Mouse (Mus musculus) liver, postnatal 0 days (tissue): ENCODE data around the gene Lao1.

Source experiments
- CTCF ChIP-seq: sonication (generic); IDR thresholded peaks from 2 replicates; pipeline ENCODE4 v1.5.1; 2016; ENCODE audit warnings: antibody characterized with exemption, low read depth
- EP300 ChIP-seq: IDR thresholded peaks from 2 replicates; pipeline ENCODE4 v1.6.1; 2016; ENCODE audit warnings: antibody characterized with exemption, low read depth, mild to moderate bottlenecking

GRCm38 (mm10) chr4:118961141-118961628 is at the start of gene Lao1:
- TF ChIP-seq CTCF = no peak
- no peak for TF ChIP-seq EP300
